Mouse (Mus musculus) midbrain, embryonic 10.5 days (tissue): Measurements from ENCODE around the gene Olfr372. TPM values are rescaled to one million over a fixed set of nuclear protein-coding genes. Genes with fewer than 3 reads are reported as not detected.

ENCODE experiments used
- polyA plus RNA-seq: library from polyadenylated mRNA; unstranded; fragments of >200 nt; fragmentation: Nextera tagmentation; extraction: Ambion mirVana; gene quantifications from 2 replicates; pipeline ENCODE4 v1.2.1, GENCODE M21; 2016

Gene Olfr372
- polyA plus RNA-seq, 1 experiment from 2014 or later = not detected

Other genes with a start within 250 kb of the Olfr372 start
- 5.3 and 5.4 TPM in 2 replicates for gene Zfp709, start 159.2 kb upstream of the Olfr372 start, polyA plus RNA-seq
- 8.2 and 10.7 TPM in 2 replicates for gene Zfp882, start 132.6 kb upstream of the Olfr372 start, polyA plus RNA-seq
- gene Zfp617, start 132.6 kb upstream of the Olfr372 start, polyA plus RNA-seq = 35.4 and 37.5 TPM in 2 replicates
- 24.4 and 26.6 TPM in 2 replicates for gene Zfp961, start 90.2 kb upstream of the Olfr372 start, polyA plus RNA-seq
- 0.32 and 0.36 TPM in 2 replicates for gene Cyp4f18, start 31.6 kb upstream of the Olfr372 start, polyA plus RNA-seq
- 0.02 TPM in 1 of 2 replicates, not detected in the other for gene Olfr373, start 42.0 kb downstream of the Olfr372 start, polyA plus RNA-seq
- gene Olfr374, start 65.8 kb downstream of the Olfr372 start, polyA plus RNA-seq = not detected in 2 replicates
- gene Tpm4, start 93.8 kb downstream of the Olfr372 start, polyA plus RNA-seq = 560 and 595 TPM in 2 replicates
- 133 and 145 TPM in 2 replicates for gene Rab8a, start 120.0 kb downstream of the Olfr372 start, polyA plus RNA-seq
- 0.07 TPM in 1 of 2 replicates, not detected in the other for gene Hsh2d, start 148.4 kb downstream of the Olfr372 start, polyA plus RNA-seq
- not detected in 2 replicates for gene Cib3, start 171.6 kb downstream of the Olfr372 start, polyA plus RNA-seq
- not detected in 2 replicates for gene Gm11034, start 172.4 kb downstream of the Olfr372 start, polyA plus RNA-seq
- 75.2 and 83.1 TPM in 2 replicates for gene Fam32a, start 178.5 kb downstream of the Olfr372 start, polyA plus RNA-seq
- gene Ap1m1, start 198.8 kb downstream of the Olfr372 start, polyA plus RNA-seq = 201 and 235 TPM in 2 replicates